Mouse (Mus musculus) MEL-GATA-1-ER (cell line): ENCODE measurements around the gene Lactbl1.
A peak's percentile ranks its signal among the peaks of the same experiment; 100 is the strongest.

Source experiments
- DNase-seq: peaks from one replicate; pipeline ENCODE4 v3.0.0-alpha.2; 2012; ENCODE audit warnings: low read depth; ENCODE audit errors: extremely low read depth

Gene Lactbl1

GRCm38 (mm10) chr4:136622388-136622787 lies at the start of gene Lactbl1:
TSS of gene Lactbl1 (plus strand) at chr4:136622621.
- no peak for DNase-seq

- no peak for DNase-seq
Observed at GRCm38 (mm10) chr4:136581885-136582284, 40.5 kb upstream of the Lactbl1 start.

DNA sequence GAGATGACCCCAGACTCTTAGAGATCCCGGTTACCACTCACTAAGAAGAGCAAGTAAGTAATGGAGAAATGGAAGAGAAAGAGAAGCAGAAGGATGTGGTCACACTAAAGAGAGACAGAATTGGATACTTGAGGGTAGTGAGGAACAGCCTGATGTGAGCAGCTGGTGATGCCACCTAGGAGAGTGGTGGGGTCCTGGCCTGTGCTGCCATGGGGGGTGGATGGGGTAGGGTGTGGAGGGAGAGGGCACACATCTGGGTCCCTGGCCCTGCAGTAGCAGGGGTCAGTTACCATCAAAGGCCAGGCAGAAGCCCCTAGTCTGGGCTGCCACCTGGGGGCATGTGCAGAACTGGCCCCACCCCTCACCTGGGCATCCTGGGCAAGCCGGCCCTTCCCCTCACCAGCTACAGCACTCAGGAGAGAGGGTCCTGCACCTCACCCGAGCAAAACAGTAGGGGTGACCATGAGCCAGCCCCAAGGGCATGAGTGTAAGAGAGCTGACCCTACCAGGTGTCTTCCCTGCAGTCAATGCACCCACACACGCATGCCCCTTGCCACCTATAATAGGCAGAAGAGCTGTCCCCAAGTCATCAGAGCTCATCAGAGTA lies 35.1 kb upstream of the Lactbl1 start:
- DNase-seq = no peak

DNA sequence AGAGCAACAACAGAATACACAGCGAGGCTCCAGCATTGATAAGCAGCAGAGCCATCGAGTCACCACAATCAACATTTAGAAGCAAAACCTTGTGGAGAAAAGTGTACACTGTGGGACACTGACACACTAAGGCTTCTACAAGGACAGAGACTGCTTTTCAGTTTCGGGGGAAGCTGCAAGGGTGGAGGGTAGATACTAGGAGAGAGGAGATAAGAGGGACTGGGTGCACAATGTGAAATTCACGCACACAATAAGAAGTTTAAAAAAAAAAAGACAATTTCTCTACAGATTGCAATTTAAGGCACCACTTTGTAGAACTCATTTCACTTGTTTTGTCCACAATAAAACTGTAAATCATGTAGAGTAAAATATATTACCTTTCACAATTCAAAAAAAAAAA lies 34.4 kb upstream of the Lactbl1 start:
- DNase-seq = peak; percentile 44

DNA sequence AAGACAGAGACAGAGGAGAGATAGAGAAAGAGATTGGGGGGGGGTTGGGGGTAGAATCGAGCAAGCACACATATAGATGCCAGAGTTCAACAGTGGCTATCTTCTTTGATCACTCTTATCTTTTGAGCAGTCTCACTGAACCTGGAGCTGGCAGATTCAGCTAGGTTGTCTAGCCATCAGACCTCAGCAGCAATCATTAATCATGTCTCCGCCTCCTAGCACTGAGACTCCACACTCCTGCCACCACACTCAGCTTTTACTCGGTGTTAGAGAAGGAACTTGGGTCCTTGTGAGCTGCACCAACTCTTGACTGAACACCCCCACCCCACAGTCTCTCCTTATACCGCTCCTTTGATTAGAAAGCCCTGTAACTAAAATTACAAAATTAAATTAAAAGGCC lies 30.3 kb upstream of the Lactbl1 start:
- DNase-seq = no peak

- no peak for DNase-seq
Observed at GRCm38 (mm10) chr4:136594006-136594405, 28.4 kb upstream of the Lactbl1 start.

- DNase-seq = no peak
Observed at GRCm38 (mm10) chr4:136595221-136595620, 27.2 kb upstream of the Lactbl1 start.

GRCm38 (mm10) chr4:136598268-136598876 lies 24.0 kb upstream of the Lactbl1 start:
- no peak for DNase-seq

- no peak for DNase-seq
Observed at GRCm38 (mm10) chr4:136599869-136600268, 22.6 kb upstream of the Lactbl1 start.

DNA sequence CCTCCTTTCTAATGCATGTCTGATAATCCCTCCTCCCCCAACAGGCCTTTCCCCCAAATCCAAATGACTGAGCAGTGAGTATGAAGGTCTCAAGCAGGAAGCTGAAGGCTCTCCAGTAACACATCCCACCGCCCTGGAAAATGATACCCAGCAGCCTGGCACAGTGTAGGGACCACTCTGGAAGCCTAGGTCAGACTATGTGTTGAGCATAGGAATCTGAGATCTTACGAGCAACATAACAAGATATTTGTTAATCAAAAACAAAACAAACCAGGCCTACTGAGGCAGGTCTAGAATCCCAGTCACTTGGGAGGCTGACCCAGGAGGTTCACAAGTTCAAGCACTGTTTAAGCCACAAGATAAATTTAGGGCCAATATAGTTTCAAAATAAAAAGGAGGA lies 21.9 kb upstream of the Lactbl1 start:
- DNase-seq = no peak

- DNase-seq = no peak
Observed at GRCm38 (mm10) chr4:136601476-136601875, 20.9 kb upstream of the Lactbl1 start.

- no peak for DNase-seq
Observed at GRCm38 (mm10) chr4:136602018-136602554, 20.3 kb upstream of the Lactbl1 start.

GRCm38 (mm10) chr4:136602568-136602967 lies 19.9 kb upstream of the Lactbl1 start, which contains the start of gene Kdm1a:
TSS of gene Kdm1a (minus strand) at chr4:136602723.
- DNase-seq = peak; percentile 79

GRCm38 (mm10) chr4:136605756-136606485 lies 16.5 kb upstream of the Lactbl1 start:
- no peak for DNase-seq

DNA sequence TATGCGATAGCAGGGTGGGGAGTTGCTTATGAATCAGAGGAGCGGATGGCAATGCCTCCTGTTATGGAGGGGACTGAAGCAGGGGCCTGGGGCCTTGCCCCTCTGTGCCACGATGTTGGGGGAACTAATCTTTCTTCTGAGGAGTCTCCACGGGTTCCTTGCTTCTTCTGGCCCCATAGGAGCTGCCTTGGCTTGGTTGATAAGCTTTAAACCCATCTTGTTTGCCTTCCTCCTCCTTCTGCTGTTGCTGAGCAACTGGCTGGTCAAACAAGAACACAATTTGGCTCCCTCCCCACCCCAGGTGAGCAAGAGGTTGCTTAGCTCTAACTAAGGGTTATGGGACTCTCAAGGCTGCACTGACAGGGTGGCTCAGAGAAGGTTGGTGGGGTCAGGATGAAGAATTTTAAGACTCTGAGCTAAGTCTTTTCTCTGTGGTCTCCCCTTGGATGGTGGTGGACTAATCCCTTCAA lies 12.0 kb upstream of the Lactbl1 start, which contains the start of gene Tex46:
Gene Tex46 (plus strand): TSS at position 51 of the 470 bp plus-strand sequence.
- DNase-seq = no peak

DNA sequence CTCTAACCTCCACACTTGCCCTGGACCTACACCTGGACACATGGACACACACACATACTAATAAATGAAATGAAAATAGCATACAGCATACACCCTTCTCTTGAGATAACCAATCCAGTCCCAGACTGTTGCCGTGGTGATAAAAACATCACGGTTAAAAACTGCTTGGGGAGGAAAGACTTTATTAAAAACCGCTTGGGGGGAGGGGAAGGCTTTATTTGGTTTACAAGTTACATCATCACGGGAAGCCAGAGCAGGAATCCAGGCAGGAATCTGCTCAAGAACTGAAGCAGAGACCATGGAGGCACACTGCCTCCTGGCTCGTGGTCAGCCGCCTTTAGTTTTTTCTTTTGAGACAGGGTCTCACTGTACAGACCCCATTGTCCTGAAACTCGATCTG lies 8.8 kb upstream of the Lactbl1 start:
- no peak for DNase-seq

DNA sequence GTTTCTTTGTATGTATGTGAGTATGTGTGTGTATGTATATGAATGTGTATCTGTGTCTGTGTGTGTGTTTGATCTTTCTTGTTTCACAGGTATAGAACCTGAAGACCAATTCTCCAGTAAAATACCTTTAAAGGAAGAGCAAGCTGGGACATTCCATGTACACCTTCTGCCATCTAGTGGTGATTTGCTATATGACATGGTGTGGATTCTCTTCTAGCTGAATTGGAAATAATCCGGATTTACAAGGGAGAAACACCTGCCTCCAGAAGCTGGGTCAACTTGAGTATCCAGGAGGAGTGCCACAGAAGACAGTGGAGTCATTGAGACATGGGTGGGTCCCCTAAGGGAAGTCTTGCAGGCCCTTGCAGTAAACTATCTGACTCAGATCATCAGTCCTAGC lies 1.1 kb upstream of the Lactbl1 start:
- DNase-seq = no peak

DNA sequence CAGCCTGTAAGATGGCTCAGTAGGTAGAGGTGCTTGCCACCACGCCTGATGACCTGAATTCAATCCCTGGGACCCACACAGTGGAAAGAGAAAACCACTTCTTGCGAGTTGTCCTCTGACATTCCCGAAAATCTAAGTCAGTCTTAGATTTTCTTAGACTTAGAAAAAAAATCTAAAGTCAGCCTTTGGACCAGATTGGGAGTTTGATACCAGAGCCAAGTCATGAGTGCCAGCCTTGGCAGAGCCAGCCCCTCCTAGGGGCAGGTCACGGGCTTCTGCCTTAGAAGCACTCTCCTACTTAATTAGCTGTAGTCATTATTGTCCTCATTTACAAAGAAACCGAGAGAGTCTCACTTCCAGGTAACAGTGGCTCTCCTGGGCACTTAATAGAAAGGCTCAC lies 465 bp upstream of the Lactbl1 start:
- DNase-seq = no peak

DNA sequence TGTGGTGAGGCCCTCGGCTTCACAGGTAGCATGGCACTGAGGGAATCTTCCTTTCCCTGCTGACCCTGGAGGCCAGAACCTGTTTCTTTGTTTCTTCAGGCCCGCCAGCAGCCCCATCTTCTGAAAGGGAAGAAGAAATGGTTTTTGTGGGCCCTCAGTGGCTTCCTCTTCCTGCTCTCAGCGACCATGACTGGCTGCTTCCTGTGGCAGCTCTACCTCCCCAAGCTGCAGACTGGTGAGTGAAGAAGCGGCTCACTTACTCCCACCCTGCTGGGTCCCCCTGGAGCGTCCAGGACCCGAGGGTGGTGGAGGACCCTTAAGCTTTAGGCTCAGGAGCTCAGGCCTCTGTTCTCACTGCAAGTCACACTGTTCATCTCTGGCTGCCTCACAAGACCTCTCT lies 4.2 kb downstream of the Lactbl1 start:
- DNase-seq = no peak

DNA sequence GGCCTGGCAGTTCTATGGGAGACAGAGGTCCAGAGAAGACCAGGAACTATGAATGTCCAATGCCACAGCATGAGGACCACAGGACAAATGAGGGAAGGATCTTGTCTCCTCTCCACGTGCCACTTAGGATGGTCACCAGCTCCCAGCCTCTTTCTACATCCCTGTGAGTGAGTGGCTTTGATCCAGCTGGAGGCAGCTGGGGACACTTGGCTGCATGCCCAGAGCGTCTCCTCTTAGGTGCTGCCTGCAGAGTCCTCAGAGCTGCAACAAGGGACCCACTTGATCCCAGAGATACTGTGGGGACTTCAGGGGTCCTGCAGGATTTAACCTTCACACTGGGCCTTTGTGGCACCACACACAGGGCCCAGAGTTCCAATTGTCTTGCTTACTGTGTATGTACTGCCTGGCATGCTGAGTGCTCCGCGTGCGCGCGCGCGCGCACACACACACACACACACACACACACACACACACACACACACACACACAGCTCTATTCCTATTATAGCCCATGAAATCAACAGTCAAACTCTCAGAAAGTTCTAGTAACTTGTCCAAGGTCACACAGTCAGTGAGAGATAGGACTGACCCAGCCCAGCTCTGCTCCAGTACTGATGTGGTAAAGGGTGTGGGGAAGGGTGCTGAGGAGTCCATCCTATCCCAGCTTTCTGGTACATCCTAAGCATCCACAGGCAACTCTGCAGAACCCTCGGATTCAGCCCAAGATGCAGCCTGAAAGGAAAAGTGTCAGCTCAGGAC lies 9.0 kb downstream of the Lactbl1 start:
- no peak for DNase-seq

GRCm38 (mm10) chr4:136635995-136636394 lies 13.6 kb downstream of the Lactbl1 start:
- DNase-seq = no peak
